Mouse (Mus musculus) mouse embryonic stem cell (cell line): ENCODE measurements around the gene Itga1.

Experiments used
- in situ Hi-C, 2 experiments: fragments of 300-500 bp; cut with MboI; formaldehyde crosslinking; loops; 1 replicate in 1 of 2; 3 replicates in 1 of 2; pipeline ENCODE4 v1.14.3; 2019 to 2020; ENCODE audit warnings: low sequenced_read_pairs in 2 of 2, low pct_unique_long_range_greater_than_20kb in 1 of 2, mixed read lengths in 1 of 2; ENCODE audit not compliant: unreplicated experiment in 1 of 2

Gene Itga1

GRCm38 (mm10) chr13:115101355-115102191 lies at the start of gene Itga1, which contains the start of gene Gm49395:
TSS of gene Itga1 (minus strand) at chr13:115101964.
TSS of gene Gm49395 (minus strand) at chr13:115101921.
- in situ Hi-C loops = no loop called here

GRCm38 (mm10) chr13:115150602-115151001 lies 48.8 kb upstream of the Itga1 start:
- in situ Hi-C loops = no loop called here

- in situ Hi-C loops = no loop called here
Observed at GRCm38 (mm10) chr13:115149849-115150248, 48.1 kb upstream of the Itga1 start.

- in situ Hi-C loops = no loop called here
Observed at GRCm38 (mm10) chr13:115143575-115143974, 41.8 kb upstream of the Itga1 start.

- in situ Hi-C loops = no loop called here
Observed at GRCm38 (mm10) chr13:115142066-115142465, 40.3 kb upstream of the Itga1 start.

GRCm38 (mm10) chr13:115138513-115138912 lies 36.7 kb upstream of the Itga1 start:
- in situ Hi-C loops = no loop called here

GRCm38 (mm10) chr13:115136761-115137160 lies 35.0 kb upstream of the Itga1 start:
- in situ Hi-C loops = no loop called here

- in situ Hi-C loops = no loop called here
Observed at GRCm38 (mm10) chr13:115132435-115132834, 30.7 kb upstream of the Itga1 start.

- in situ Hi-C loops = no loop called here
Observed at GRCm38 (mm10) chr13:115131381-115131780, 29.6 kb upstream of the Itga1 start.

- in situ Hi-C loops = no loop called here
Observed at GRCm38 (mm10) chr13:115130035-115130434, 28.3 kb upstream of the Itga1 start.

GRCm38 (mm10) chr13:115127826-115128225 lies 26.1 kb upstream of the Itga1 start:
- in situ Hi-C loops = no loop called here

GRCm38 (mm10) chr13:115126534-115126933 lies 24.8 kb upstream of the Itga1 start:
- in situ Hi-C loops = no loop called here

GRCm38 (mm10) chr13:115125130-115125529 lies 23.4 kb upstream of the Itga1 start:
- in situ Hi-C loops = no loop called here

- in situ Hi-C loops = no loop called here
Observed at GRCm38 (mm10) chr13:115124521-115124920, 22.8 kb upstream of the Itga1 start.

GRCm38 (mm10) chr13:115118756-115119155 lies 17.0 kb upstream of the Itga1 start:
- in situ Hi-C loops = no loop called here

GRCm38 (mm10) chr13:115118195-115118594 lies 16.4 kb upstream of the Itga1 start:
- in situ Hi-C loops = no loop called here

GRCm38 (mm10) chr13:115116930-115117621 lies 15.3 kb upstream of the Itga1 start:
- in situ Hi-C loops = no loop called here

- in situ Hi-C loops = no loop called here
Observed at GRCm38 (mm10) chr13:115109628-115110027, 7.9 kb upstream of the Itga1 start.

- in situ Hi-C loops = no loop called here
Observed at GRCm38 (mm10) chr13:115107436-115107835, 5.7 kb upstream of the Itga1 start.

- in situ Hi-C loops = no loop called here
Observed at GRCm38 (mm10) chr13:115106183-115106582, 4.4 kb upstream of the Itga1 start.
